Mouse (Mus musculus) hindbrain, embryonic 16.5 days (tissue): ENCODE measurements around the gene Fam83d. TPM values are rescaled to one million over a fixed set of nuclear protein-coding genes. Genes with fewer than 3 reads are reported as not detected.

Experiments used
- ATAC-seq: fragments of 200-750 bp; cut with Nextera tagmentation; 2 replicates; pipeline ENCODE4 v1.8.0; 2017; ENCODE audit warnings: moderate TSS enrichment, moderate library complexity
- H3K27ac ChIP-seq: fragments of 300-500 bp; sonication (generic); 2 replicates; pipeline ENCODE4 v1.5.1; 2014; ENCODE audit warnings: low read depth, mild to moderate bottlenecking, control low read depth, low read length, moderate library complexity
- H3K27me3 ChIP-seq: fragments of 300-500 bp; sonication (generic); replicated peaks from 2 replicates; pipeline ENCODE4 v1.6.1; 2014; ENCODE audit warnings: low read length; ENCODE audit not compliant: control insufficient read depth, insufficient read depth
- H3K36me3 ChIP-seq: fragments of 300-500 bp; sonication (generic); 2 replicates; pipeline ENCODE4 v1.6.1; 2014; ENCODE audit warnings: mild to moderate bottlenecking, low read length, moderate library complexity, mixed read lengths; ENCODE audit not compliant: control insufficient read depth, insufficient read depth
- H3K4me1 ChIP-seq: fragments of 300-500 bp; sonication (generic); 2 replicates; pipeline ENCODE4 v1.6.1; 2014; ENCODE audit warnings: low read depth, low read length; ENCODE audit not compliant: control insufficient read depth, insufficient read depth
- H3K4me2 ChIP-seq: fragments of 300-500 bp; sonication (generic); 2 replicates; pipeline ENCODE4 v1.6.1; 2014; ENCODE audit warnings: mild to moderate bottlenecking, low read length, control low read depth, moderate library complexity
- H3K4me3 ChIP-seq: fragments of 300-500 bp; sonication (generic); 2 replicates; pipeline ENCODE4 v1.5.1; 2014; ENCODE audit warnings: mild to moderate bottlenecking, low read length, control low read depth, moderate library complexity
- H3K9ac ChIP-seq: fragments of 300-500 bp; sonication (generic); 2 replicates; pipeline ENCODE4 v1.6.1; 2014; ENCODE audit warnings: low read depth, mild to moderate bottlenecking, control low read depth, low read length, moderate library complexity
- H3K9me3 ChIP-seq: fragments of 300-500 bp; sonication (generic); 2 replicates; pipeline ENCODE4 v1.6.1; 2014; ENCODE audit warnings: mild to moderate bottlenecking, low read length, moderate library complexity; ENCODE audit not compliant: control insufficient read depth
- WGBS: fragments of 180-500 bp; shearing (Covaris S2); extraction: QIAGEN DNeasy Blood & Tissue Kit; methylation state at CpG from one replicate; pipeline ENCODE4 v1.1.7; 2014; 5-methylcytosine and 5-hydroxymethylcytosine counted together
- microRNA-seq: library from miRNA; unstranded; fragments of <30 nt; microRNA quantifications from one replicate; pipeline ENCODE4, GENCODE M21; 2017
- polyA plus RNA-seq: library from polyadenylated mRNA; unstranded; fragments of >200 nt; fragmentation: Nextera tagmentation; extraction: Ambion mirVana; gene quantifications from 2 replicates; pipeline ENCODE4 v1.2.1, GENCODE M21; 2015

Fam83d gene
- polyA plus RNA-seq, 1 experiment from 2014 or later, result 7.9 TPM

GRCm38 (mm10) chr2:158816239-158816638 is 48.3 kb downstream of the Fam83d start:
- Histone ChIP-seq H3K9ac (no peak overlapping the region), H3K27ac (no peak overlapping the region), H3K27me3 (no peaks in the 10 kb centered on the region), H3K4me3 (no peak overlapping the region), H3K4me1 (no peaks in the 10 kb centered on the region), H3K36me3 (peaks cover 10% of the 10 kb centered on the region), H3K9me3 (no peaks in the 10 kb centered on the region), H3K4me2 (no peak overlapping the region)
- ATAC-seq, result no peak
- WGBS, result 97% methylated on average over 4 of the region's 4 CpGs

GRCm38 (mm10) chr2:158817708-158818107 is 49.8 kb downstream of the Fam83d start:
- Histone ChIP-seq H3K4me3 (no peak overlapping the region), H3K4me1 (no peaks in the 10 kb centered on the region), H3K4me2 (no peak overlapping the region), H3K27ac (no peak overlapping the region), H3K9me3 (no peaks in the 10 kb centered on the region), H3K9ac (no peak overlapping the region), H3K27me3 (no peaks in the 10 kb centered on the region), H3K36me3 (peaks cover 8% of the 10 kb centered on the region; the same call in 1 of the 2 replicates)
- no peak for ATAC-seq
- 86% methylated on average over 8 of the region's 8 CpGs for WGBS

GRCm38 (mm10) chr2:158828124-158828523 is 60.2 kb downstream of the Fam83d start:
- peaks cover 2% of the 10 kb centered on the region for H3K4me1 ChIP-seq
- ATAC-seq, result no peak
- H3K27me3 ChIP-seq, result no peaks in the 10 kb centered on the region
- H3K27ac ChIP-seq, result no peak overlapping the region
- no peaks in the 10 kb centered on the region for H3K9me3 ChIP-seq
- H3K9ac ChIP-seq, result no peak overlapping the region
- no peak overlapping the region for H3K4me3 ChIP-seq
- H3K4me2 ChIP-seq, result no peak overlapping the region
- 88% methylated on average over 2 of the region's 2 CpGs for WGBS
- H3K36me3 ChIP-seq, result peaks cover 11% of the 10 kb centered on the region

- Histone ChIP-seq H3K36me3 (peaks cover 11% of the 10 kb centered on the region), H3K9ac (no peak overlapping the region), H3K4me3 (no peak overlapping the region), H3K4me1 (peaks cover 8% of the 10 kb centered on the region), H3K27me3 (no peaks in the 10 kb centered on the region), H3K4me2 (no peak overlapping the region), H3K27ac (no peak overlapping the region), H3K9me3 (no peaks in the 10 kb centered on the region)
- WGBS, result 73% methylated on average over 6 of the region's 6 CpGs
- no peak for ATAC-seq
Observed at GRCm38 (mm10) chr2:158829746-158830145, 61.9 kb downstream of the Fam83d start.

GRCm38 (mm10) chr2:158833221-158833620 is 65.3 kb downstream of the Fam83d start:
- H3K4me3 ChIP-seq, result no peak overlapping the region
- ATAC-seq, result peak; percentile 76
- no peak overlapping the region for H3K9ac ChIP-seq
- H3K4me1 ChIP-seq, result peaks cover 8% of the 10 kb centered on the region
- no peaks in the 10 kb centered on the region for H3K9me3 ChIP-seq
- 41% methylated on average over 5 of the region's 5 CpGs for WGBS
- 0 out of 2 replicates have a peak overlapping the region, but pooled peaks have one; percentile 17 for H3K4me2 ChIP-seq
- H3K27me3 ChIP-seq, result no peaks in the 10 kb centered on the region
- peaks cover 16% of the 10 kb centered on the region for H3K36me3 ChIP-seq
- peak overlapping the region; percentile 67 for H3K27ac ChIP-seq

GRCm38 (mm10) chr2:158833645-158834044 is 65.8 kb downstream of the Fam83d start:
- peak; percentile 58 for ATAC-seq
- Histone ChIP-seq H3K4me3 (no peak overlapping the region), H3K4me2 (0 out of 2 replicates have a peak overlapping the region, but pooled peaks have one; percentile 17), H3K27ac (peak overlapping the region; percentile 67), H3K36me3 (peaks cover 15% of the 10 kb centered on the region), H3K27me3 (no peaks in the 10 kb centered on the region), H3K4me1 (peaks cover 8% of the 10 kb centered on the region), H3K9ac (no peak overlapping the region), H3K9me3 (no peaks in the 10 kb centered on the region)
- WGBS, result 58% methylated on average over 2 of the region's 2 CpGs

Small RNAs within 50 kb of the gene (microRNA-seq; reads per million reads assigned to microRNA genes)
- gene Gm26141, result not detected

Other genes starting within 250 kb of the Fam83d start
- gene Slc32a1, start 157.3 kb upstream of the Fam83d start, polyA plus RNA-seq, result 10.4 and 15.0 TPM in 2 replicates
- 6.2 and 12.0 TPM in 2 replicates for gene Actr5, start 143.2 kb upstream of the Fam83d start, polyA plus RNA-seq
- 26.4 and 27.2 TPM in 2 replicates for gene Ppp1r16b, start 102.7 kb upstream of the Fam83d start, polyA plus RNA-seq
- 13.0 and 13.5 TPM in 2 replicates for gene Dhx35, start 26.7 kb downstream of the Fam83d start, polyA plus RNA-seq